Mouse (Mus musculus): ENCODE measurements around the gene Ifitm1.

The Ifitm1 gene

GRCm38 (mm10) chr7:140981704-140982103 is 14.7 kb downstream of the Ifitm1 start:
- no peak for DNase-seq

- no peak for DNase-seq
These were observed 15.9 kb downstream of the Ifitm1 start for GRCm38 (mm10) chr7:140982971-140983370.

GRCm38 (mm10) chr7:140987182-140988138 is 20.4 kb downstream of the Ifitm1 start:
- DNase-seq, result no peak

- no peak for DNase-seq
These were observed 22.0 kb downstream of the Ifitm1 start for GRCm38 (mm10) chr7:140989022-140989421.

- DNase-seq, result no peak
These were observed 23.2 kb downstream of the Ifitm1 start for GRCm38 (mm10) chr7:140990185-140990584.

GRCm38 (mm10) chr7:140990622-140991021 is 23.6 kb downstream of the Ifitm1 start:
- DNase-seq, result no peak

- no peak for DNase-seq
These were observed 24.2 kb downstream of the Ifitm1 start for GRCm38 (mm10) chr7:140991117-140991689.

- DNase-seq, result no peak
These were observed 30.8 kb downstream of the Ifitm1 start for GRCm38 (mm10) chr7:140997817-140998216.

- no peak for DNase-seq
These were observed 32.1 kb downstream of the Ifitm1 start for GRCm38 (mm10) chr7:140998853-140999700.

GRCm38 (mm10) chr7:141000881-141001708 is 34.1 kb downstream of the Ifitm1 start:
- DNase-seq, result no peak

GRCm38 (mm10) chr7:141003248-141004010 is 36.4 kb downstream of the Ifitm1 start:
- DNase-seq, result no peak

- DNase-seq, result no peak
These were observed 39.4 kb downstream of the Ifitm1 start for GRCm38 (mm10) chr7:141006446-141006845.

- no peak for DNase-seq
These were observed 39.9 kb downstream of the Ifitm1 start for GRCm38 (mm10) chr7:141006914-141007313.

GRCm38 (mm10) chr7:141008312-141008761 is 41.3 kb downstream of the Ifitm1 start:
- DNase-seq, result peak; percentile 24 to 54

- DNase-seq, result peak; percentile 90 to 94
These were observed 42.1 kb downstream of the Ifitm1 start for GRCm38 (mm10) chr7:141008938-141009660.

GRCm38 (mm10) chr7:141009665-141010064 is 42.6 kb downstream of the Ifitm1 start:
- no peak for DNase-seq

GRCm38 (mm10) chr7:141010593-141010992 is 43.6 kb downstream of the Ifitm1 start, which contains the start of gene Ifitm3:
Gene Ifitm3, minus strand, starts transcription at chr7:141010770.
- peak; percentile 65 to 75 for DNase-seq

- no peak for DNase-seq
These were observed 44.3 kb downstream of the Ifitm1 start for GRCm38 (mm10) chr7:141011238-141011770.

GRCm38 (mm10) chr7:141016707-141017697 is 50.0 kb downstream of the Ifitm1 start:
- no peak for DNase-seq
